Mouse (Mus musculus): ENCODE measurements around the gene Fgl2. TPM values are rescaled to one million over a fixed set of nuclear protein-coding genes. Genes with fewer than 3 reads are reported as not detected.

Fgl2 gene
- polyA plus RNA-seq (2012; rRNA removed; ENCODE audit: low replicate concordance) = 10.3 and 13.9 TPM in 2 replicates

DNA sequence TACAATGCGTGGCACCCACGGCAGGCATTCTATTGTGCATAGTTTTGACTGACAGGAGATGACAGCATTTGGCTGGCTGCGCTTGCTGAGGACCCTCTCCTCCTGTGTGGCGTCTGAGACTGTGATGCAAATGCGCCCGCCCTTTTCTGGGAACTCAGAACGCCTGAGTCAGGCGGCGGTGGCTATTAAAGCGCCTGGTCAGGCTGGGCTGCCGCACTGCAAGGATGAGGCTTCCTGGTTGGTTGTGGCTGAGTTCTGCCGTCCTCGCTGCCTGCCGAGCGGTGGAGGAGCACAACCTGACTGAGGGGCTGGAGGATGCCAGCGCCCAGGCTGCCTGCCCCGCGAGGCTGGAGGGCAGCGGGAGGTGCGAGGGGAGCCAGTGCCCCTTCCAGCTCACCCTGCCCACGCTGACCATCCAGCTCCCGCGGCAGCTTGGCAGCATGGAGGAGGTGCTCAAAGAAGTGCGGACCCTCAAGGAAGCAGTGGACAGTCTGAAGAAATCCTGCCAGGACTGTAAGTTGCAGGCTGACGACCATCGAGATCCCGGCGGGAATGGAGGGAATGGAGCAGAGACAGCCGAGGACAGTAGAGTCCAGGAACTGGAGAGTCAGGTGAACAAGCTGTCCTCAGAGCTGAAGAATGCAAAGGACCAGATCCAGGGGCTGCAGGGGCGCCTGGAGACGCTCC is at the start of gene Fgl2:
Gene Fgl2, plus strand, starts transcription at position 150 of the 687 bp plus-strand sequence.

GRCm38 (mm10) chr5:21424614-21425602 is 52.5 kb downstream of the Fgl2 start, which contains the start of the genes Ccdc146 and Fam185a:
TSS of gene Ccdc146 (minus strand) at chr5:21424677.
TSS of gene Fam185a (plus strand) at chr5:21424958.

Other genes with a start within 250 kb of the Fgl2 start
- gene Gsap, start 186.4 kb upstream of the Fgl2 start, polyA plus RNA-seq (2012; rRNA removed; ENCODE audit: low replicate concordance) = 0.23 and 0.37 TPM in 2 replicates
- 0.32 TPM in 1 of 2 replicates, not detected in the other for gene Ccdc146, start 52.0 kb downstream of the Fgl2 start, polyA plus RNA-seq (2012; rRNA removed; ENCODE audit: low replicate concordance)
- 2.0 and 2.2 TPM in 2 replicates for gene Fam185a, start 52.3 kb downstream of the Fgl2 start, polyA plus RNA-seq (2012; rRNA removed; ENCODE audit: low replicate concordance)
- gene Lrrc17, start 170.9 kb downstream of the Fgl2 start, polyA plus RNA-seq (2012; rRNA removed; ENCODE audit: low replicate concordance) = 0.57 and 0.62 TPM in 2 replicates

Data from duodenum, adult 2 months (tissue).